Mouse (Mus musculus) liver, embryonic 14.5 days (tissue): ENCODE data around the gene Klb. TPM values are rescaled to one million over a fixed set of nuclear protein-coding genes. Genes with fewer than 3 reads are reported as not detected.

ENCODE experiments used
- ATAC-seq: fragments of 200-750 bp; cut with Nextera tagmentation; 2 replicates; pipeline ENCODE4 v1.8.0; 2017; ENCODE audit warnings: moderate number of reproducible peaks, mild to moderate bottlenecking, moderate library complexity; ENCODE audit not compliant: insufficient read depth
- DNase-seq, 3 experiments: peaks; one replicate each; pipeline ENCODE4 v3.0.0-alpha.2; 2012 to 2013; ENCODE audit warnings: low read depth in 3 of 3, low spot score in 3 of 3
- H3K27ac ChIP-seq: fragments of 300-500 bp; sonication (generic); 2 replicates; pipeline ENCODE4 v1.5.1; 2014; ENCODE audit warnings: moderate library complexity, mild to moderate bottlenecking, control low read depth, inconsistent platforms
- H3K27me3 ChIP-seq: fragments of 300-500 bp; sonication (generic); 2 replicates; pipeline ENCODE4 v1.6.1; 2014; ENCODE audit warnings: mild to moderate bottlenecking, low read length, moderate library complexity; ENCODE audit not compliant: control insufficient read depth, insufficient read depth
- H3K36me3 ChIP-seq: fragments of 300-500 bp; sonication (generic); replicated peaks from 2 replicates; pipeline ENCODE4 v1.6.1; 2014; ENCODE audit warnings: low read depth; ENCODE audit not compliant: control insufficient read depth, insufficient read depth
- H3K4me1 ChIP-seq, 2 experiments: fragments of 200-500 bp in 1 of 2; fragments of 300-500 bp in 1 of 2; sonication (generic) in 1 of 2; replicated peaks; 2 replicates each; pipeline ENCODE4 v1.6.1; 2012 to 2014; ENCODE audit warnings: antibody characterized with exemption in 1 of 2, inconsistent platforms in 1 of 2, low read length in 1 of 2; ENCODE audit not compliant: control insufficient read depth in 2 of 2, insufficient read depth in 2 of 2
- H3K4me2 ChIP-seq: fragments of 300-500 bp; sonication (generic); 2 replicates; pipeline ENCODE4 v1.6.1; 2014; ENCODE audit warnings: low read depth, mild to moderate bottlenecking, control low read depth, moderate library complexity
- H3K4me3 ChIP-seq, 2 experiments: fragments of 200-500 bp in 1 of 2; fragments of 300-500 bp in 1 of 2; sonication (generic) in 1 of 2; 2 replicates each; pipeline ENCODE4 v1.5.1; 2012 to 2014; ENCODE audit warnings: low read depth in 2 of 2, low read length in 2 of 2, mild to moderate bottlenecking in 2 of 2, control low read depth in 1 of 2, inconsistent platforms in 1 of 2, moderate library complexity in 1 of 2; ENCODE audit not compliant: insufficient read depth in 1 of 2
- H3K9ac ChIP-seq: fragments of 300-500 bp; sonication (generic); replicated peaks from 2 replicates; pipeline ENCODE4 v1.6.1; 2014; ENCODE audit warnings: mild to moderate bottlenecking, control low read depth, moderate library complexity
- H3K9me3 ChIP-seq: fragments of 300-500 bp; sonication (generic); 2 replicates; pipeline ENCODE4 v1.6.1; 2016; ENCODE audit warnings: low read length, mixed read lengths; ENCODE audit not compliant: control insufficient read depth
- CTCF ChIP-seq: IDR thresholded peaks from 2 replicates; pipeline ENCODE4 v1.5.1; 2016; ENCODE audit warnings: antibody characterized with exemption, low read depth, control low read depth
- EP300 ChIP-seq: IDR thresholded peaks from 2 replicates; pipeline ENCODE4 v1.6.1; 2016; ENCODE audit warnings: antibody characterized with exemption, low read depth
- WGBS: fragments of 180-500 bp; shearing (Covaris S2); extraction: QIAGEN DNeasy Blood & Tissue Kit; methylation state at CpG from one replicate; pipeline ENCODE4 v1.1.7; 2014; ENCODE audit not compliant: insufficient replicate concordance; 5-methylcytosine and 5-hydroxymethylcytosine counted together
- polyA plus RNA-seq, 2 experiments: library from polyadenylated mRNA; depleted of rRNA in 1 of 2; stranded (reverse) in 1 of 2; unstranded in 1 of 2; fragments of >200 nt; fragmentation: Nextera tagmentation in 1 of 2; extraction: Ambion mirVana in 1 of 2; gene quantifications; 2 replicates each; pipeline versions ENCODE4 v1.2.1 to v1.2.3; 2012 to 2014

Klb gene
- polyA plus RNA-seq, 2 experiments = 4.6 to 8.0 TPM

- TF ChIP-seq CTCF = no peak
- TF ChIP-seq EP300 = no peak
- ATAC-seq = no peak
- H3K27me3 ChIP-seq = no peaks in the 10 kb centered on the region
- H3K4me3 ChIP-seq = no peak overlapping the region
- H3K9ac ChIP-seq = no peak overlapping the region
- H3K36me3 ChIP-seq = 0 out of 2 replicates have a peak, but pooled peaks cover 3% of the 10 kb centered on the region
- H3K4me1 ChIP-seq = peaks cover 0 to 4% of the 10 kb centered on the region in 2 experiments; a peak in 2 of 4 replicates
- no peaks in the 10 kb centered on the region for H3K9me3 ChIP-seq
- DNase-seq = no peak
- 45% methylated on average over 5 of the region's 5 CpGs for WGBS
- peak overlapping the region; percentile 29 for H3K4me2 ChIP-seq
- no peak overlapping the region for H3K27ac ChIP-seq
Observed at GRCm38 (mm10) chr5:65326212-65326611, 21.9 kb upstream of the Klb start.

- no peak overlapping the region for H3K9ac ChIP-seq
- no peak for DNase-seq
- H3K9me3 ChIP-seq = no peaks in the 10 kb centered on the region
- TF ChIP-seq EP300 (no peak), CTCF (no peak)
- no peaks in the 10 kb centered on the region for H3K27me3 ChIP-seq
- WGBS = 71% methylated on average over 3 of the region's 3 CpGs
- ATAC-seq = no peak
- H3K36me3 ChIP-seq = no peaks in the 10 kb centered on the region; the same call in 1 of the 2 replicates
- no peak overlapping the region for H3K27ac ChIP-seq
- peaks cover 4 to 5% of the 10 kb centered on the region in 2 experiments; a peak in 2 of 4 replicates for H3K4me1 ChIP-seq
- no peak overlapping the region for H3K4me2 ChIP-seq
- H3K4me3 ChIP-seq = no peak overlapping the region
Observed at GRCm38 (mm10) chr5:65329971-65330370, 18.1 kb upstream of the Klb start.

GRCm38 (mm10) chr5:65334788-65335187, 13.3 kb upstream of the Klb start:
- ATAC-seq = no peak
- TF ChIP-seq CTCF (no peak), EP300 (no peak)
- H3K4me2 ChIP-seq = peak overlapping the region; percentile 71
- H3K27me3 ChIP-seq = no peaks in the 10 kb centered on the region
- H3K4me1 ChIP-seq = peaks cover 7 to 8% of the 10 kb centered on the region in 2 experiments
- under 1% methylated on average over 8 of the region's 8 CpGs for WGBS
- no peaks in the 10 kb centered on the region for H3K9me3 ChIP-seq
- peak overlapping the region; percentile 86 to 89 for H3K4me3 ChIP-seq
- H3K36me3 ChIP-seq = no peaks in the 10 kb centered on the region; the same call in 1 of the 2 replicates
- DNase-seq = no peak
- peak overlapping the region; percentile 74 for H3K9ac ChIP-seq
- H3K27ac ChIP-seq = peak overlapping the region; percentile 66

- ATAC-seq (peak; percentile 97), DNase-seq (peak; percentile 84 to 88 (median 85))
- peaks cover 7 to 8% of the 10 kb centered on the region in 2 experiments for H3K4me1 ChIP-seq
- peak within 1 kb of the TSS; percentile 86 to 89 for H3K4me3 ChIP-seq
- TF ChIP-seq EP300 = 0 out of 2 replicates have a peak, but pooled peaks have one; percentile 19
- TF ChIP-seq CTCF = no peak
- H3K9me3 ChIP-seq = no peaks in the 10 kb centered on the region
- no peaks in the 10 kb centered on the region for H3K27me3 ChIP-seq
- H3K9ac ChIP-seq = peak within 1 kb of the TSS; percentile 74
- H3K27ac ChIP-seq = peak within 1 kb of the TSS; percentile 66
- H3K4me2 ChIP-seq = peak within 1 kb of the TSS; percentile 71
- WGBS = under 1% methylated on average over 65 of the region's 65 CpGs
- H3K36me3 ChIP-seq = no peaks in the 10 kb centered on the region; the same call in 1 of the 2 replicates
Observed at GRCm38 (mm10) chr5:65335298-65336074, 12.6 kb upstream of the Klb start, which contains the start of gene Rfc1. Rfc1 (minus strand) TSS chr5:65335670.

- H3K27ac ChIP-seq = no peak overlapping the region
- H3K4me1 ChIP-seq = peaks cover 8 to 10% of the 10 kb centered on the region in 2 experiments
- DNase-seq (no peak), ATAC-seq (no peak)
- no peaks in the 10 kb centered on the region; the same call in 1 of the 2 replicates for H3K36me3 ChIP-seq
- 21% methylated on average over 4 of the region's 4 CpGs for WGBS
- peak overlapping the region; percentile 71 for H3K4me2 ChIP-seq
- H3K9ac ChIP-seq = no peak overlapping the region
- H3K4me3 ChIP-seq = peak overlapping the region in 1 of 2 experiments; percentile 89; a peak in 2 of 4 replicates
- no peaks in the 10 kb centered on the region for H3K9me3 ChIP-seq
- H3K27me3 ChIP-seq = no peaks in the 10 kb centered on the region
- TF ChIP-seq CTCF = no peak
- TF ChIP-seq EP300 = no peak
Observed at GRCm38 (mm10) chr5:65336075-65336355, 12.1 kb upstream of the Klb start.
